Mouse (Mus musculus) MEL-GATA-1-ER (cell line): ENCODE results near the gene Zfr.

Experiments used
- DNase-seq: peaks from one replicate; pipeline ENCODE4 v3.0.0-alpha.2; 2012; ENCODE audit warnings: low read depth; ENCODE audit errors: extremely low read depth

Zfr gene

GRCm38 (mm10) chr15:12193880-12194816 is 76.5 kb downstream of the Zfr start:
- DNase-seq = peak; percentile 98

DNA sequence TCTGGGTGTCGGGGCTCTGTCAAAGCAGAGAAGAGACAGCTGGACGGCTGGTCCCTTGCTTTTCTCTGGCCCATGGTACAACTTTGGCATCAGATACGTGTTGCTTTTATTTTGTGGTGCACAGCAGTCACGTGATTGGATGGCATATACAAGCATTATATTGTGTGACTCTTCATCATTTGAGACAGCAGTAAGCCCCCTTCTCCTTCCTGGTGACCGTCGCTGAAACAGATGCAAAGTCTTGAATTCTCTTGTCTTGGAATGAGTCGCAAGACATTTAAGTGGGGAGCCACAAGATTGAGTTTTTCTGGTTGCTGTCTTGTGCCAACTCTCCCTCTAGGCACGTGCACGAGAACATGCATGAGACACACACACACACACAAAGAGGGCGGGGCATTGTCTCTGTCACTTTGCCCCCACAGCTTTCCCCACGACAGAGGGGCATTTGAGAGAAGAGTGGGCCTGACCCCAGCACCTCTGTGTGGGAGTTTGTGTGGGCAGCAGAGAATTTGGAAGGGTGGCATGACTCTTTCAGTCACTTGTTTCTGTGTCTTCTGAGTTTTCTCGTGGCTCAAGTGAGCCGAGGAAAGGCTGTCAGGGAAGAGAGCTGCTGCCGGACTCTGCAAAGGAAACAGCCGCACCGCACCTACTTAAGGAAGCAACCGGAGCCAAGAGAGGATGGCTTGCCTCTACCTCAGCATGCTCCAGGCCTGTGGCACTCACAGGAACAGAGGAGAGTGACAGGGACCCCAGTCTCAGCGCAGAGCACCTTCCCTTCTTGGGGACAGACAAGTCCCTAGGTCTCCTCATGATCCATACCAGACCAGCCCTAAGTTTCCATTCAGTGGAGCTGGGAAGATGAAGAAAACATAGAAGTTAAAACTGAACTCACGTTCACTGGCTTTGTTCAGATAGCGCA is 77.4 kb downstream of the Zfr start:
- DNase-seq = peak; percentile 26

- DNase-seq = no peak
Observed at GRCm38 (mm10) chr15:12195966-12196365, 78.3 kb downstream of the Zfr start.

DNA sequence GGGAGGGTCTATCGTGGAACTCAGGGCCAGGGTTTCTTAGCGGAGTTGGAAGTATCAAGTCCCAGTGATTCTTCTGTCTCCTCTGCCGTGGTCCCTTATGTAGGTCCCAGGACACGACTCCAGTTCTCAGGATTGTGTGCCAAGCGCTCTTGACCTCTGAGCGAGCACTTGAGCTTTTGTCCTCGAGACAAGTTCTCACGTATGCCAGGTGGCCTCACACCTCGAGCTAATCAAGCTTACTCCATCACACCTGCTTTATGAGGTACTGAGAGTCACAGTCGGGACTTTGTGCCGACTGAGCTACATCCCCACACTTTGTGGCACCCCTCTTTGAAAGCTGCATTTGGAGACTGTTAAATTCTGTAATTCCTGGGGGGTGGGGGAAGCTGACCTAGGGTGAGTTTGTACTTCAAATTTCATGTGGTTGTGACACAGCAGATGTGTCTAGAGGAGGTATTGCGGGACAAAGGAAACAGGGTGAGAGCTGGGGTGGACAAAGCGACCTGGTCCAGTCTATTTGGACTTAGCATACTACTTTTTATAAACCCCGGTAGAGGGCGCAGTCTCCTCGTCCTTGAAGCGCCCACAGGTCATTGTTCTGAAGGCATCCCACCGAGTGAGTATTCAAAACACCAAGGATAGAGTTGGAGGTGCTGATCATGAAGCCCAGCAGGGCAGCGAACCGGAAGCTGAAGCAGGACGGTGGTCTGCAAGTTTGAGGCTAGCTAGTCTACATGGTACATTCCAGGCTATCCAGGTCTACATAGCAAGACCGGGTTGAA is 79.0 kb downstream of the Zfr start:
- peak; percentile 84 for DNase-seq

DNA sequence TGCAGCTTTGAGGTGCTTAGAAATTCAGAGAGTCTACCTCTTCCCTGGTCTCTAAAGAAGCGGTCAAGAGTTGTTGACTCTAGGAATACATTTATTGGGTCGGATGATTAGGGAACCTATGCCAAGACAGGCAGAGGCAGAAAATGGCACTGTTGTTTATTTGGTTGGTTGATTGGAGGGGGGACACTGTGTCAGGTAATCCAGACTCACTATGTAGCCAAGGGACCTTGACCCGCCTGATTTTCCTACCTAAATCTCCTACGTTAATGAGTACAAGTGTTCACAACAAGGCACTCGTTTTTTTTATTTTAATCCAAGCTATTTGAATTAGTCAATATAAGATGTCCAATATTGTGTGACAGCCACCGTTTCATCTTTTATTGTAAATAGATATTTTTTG is 79.7 kb downstream of the Zfr start:
- DNase-seq = no peak

GRCm38 (mm10) chr15:12200021-12200420 is 82.4 kb downstream of the Zfr start:
- no peak for DNase-seq

GRCm38 (mm10) chr15:12201856-12202255 is 84.2 kb downstream of the Zfr start:
- DNase-seq = no peak

- DNase-seq = no peak
Observed at GRCm38 (mm10) chr15:12202456-12202855, 84.8 kb downstream of the Zfr start.

- DNase-seq = peak; percentile 33
Observed at GRCm38 (mm10) chr15:12203008-12203407, 85.4 kb downstream of the Zfr start.

GRCm38 (mm10) chr15:12203512-12204318 is 86.1 kb downstream of the Zfr start:
- DNase-seq = peak; percentile 66

DNA sequence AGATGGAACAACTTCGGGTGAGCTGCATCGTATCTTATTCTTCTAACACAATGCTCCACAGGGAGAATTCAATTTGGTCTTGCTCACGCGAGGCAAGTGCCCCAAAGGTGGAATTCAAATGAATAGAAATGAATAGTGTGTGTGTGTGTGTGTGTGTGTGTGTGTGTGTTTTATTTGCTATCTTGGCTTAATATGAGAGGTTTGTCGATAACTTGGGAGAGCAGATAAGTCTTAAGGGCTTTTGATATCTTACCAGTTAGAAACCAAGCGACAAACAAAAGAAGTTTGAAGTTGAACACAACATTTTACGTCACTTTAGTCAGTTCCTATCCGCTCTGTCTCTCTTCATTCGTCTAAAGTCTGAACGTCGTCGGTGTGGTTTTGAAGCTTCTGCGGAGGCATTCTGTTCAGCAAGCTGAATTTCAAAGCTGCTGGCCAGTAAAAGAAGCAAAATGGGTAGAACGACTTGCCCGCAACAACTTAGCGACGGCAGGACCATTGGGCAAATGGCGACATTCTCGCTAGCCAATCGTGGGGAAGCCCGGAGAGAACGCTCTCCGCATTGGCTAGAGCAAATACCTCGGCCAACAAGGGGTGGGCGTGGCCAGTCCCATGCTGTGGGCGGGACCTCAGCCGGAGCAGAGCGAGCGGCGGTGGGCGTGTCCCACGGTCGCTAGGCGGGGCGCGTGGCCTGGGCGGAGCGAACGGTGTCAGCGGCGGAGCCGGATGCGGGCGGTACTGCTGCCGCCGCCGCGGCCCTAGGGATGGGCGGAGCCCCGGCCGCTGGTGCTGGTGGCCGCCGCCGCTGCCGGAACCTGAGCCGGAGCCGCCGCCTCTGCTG is 86.9 kb downstream of the Zfr start, which contains the start of gene Mtmr12:
Gene Mtmr12 (plus strand): TSS at position 710 of the 841 bp plus-strand sequence.
- peak; percentile 98 for DNase-seq

DNA sequence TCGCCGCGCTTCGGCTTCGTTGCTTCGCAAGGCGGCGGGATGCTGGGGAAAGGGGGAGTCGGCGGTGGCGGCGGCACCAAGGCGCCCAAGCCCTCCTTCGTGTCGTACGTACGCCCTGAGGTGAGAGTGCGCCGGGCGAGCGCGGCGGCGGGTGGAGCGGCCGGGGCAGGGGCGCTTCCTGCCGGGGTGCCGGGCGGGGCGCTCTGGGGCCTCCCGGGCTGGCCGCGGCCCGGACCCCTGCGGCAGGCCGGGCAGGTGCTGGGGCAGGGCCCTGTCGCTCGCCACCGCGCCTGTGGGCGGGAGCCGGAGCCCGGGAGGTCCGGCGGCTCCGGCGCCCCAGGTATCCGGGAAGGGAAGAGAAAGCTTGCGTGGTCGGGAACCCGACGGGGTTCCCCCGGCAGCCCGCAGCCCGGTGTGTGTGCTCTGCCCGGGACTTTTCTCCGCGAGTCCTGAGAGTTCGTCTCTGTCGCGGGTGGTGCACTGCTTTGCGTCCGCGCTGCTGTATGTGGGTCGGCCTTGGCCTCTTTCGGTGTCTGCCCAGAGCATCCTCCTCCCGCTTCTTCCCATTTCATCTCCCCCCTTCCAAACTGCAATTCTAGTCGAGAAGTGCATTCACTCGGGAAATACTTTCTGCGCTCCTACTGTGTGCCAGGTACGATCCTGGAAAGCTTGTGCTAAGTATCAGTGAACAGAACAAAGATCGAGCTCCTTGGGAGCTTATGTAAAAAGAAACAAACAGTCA is 87.7 kb downstream of the Zfr start:
- DNase-seq = peak; percentile 25

- peak; percentile 33 for DNase-seq
Observed at GRCm38 (mm10) chr15:12205902-12206645, 88.4 kb downstream of the Zfr start.

DNA sequence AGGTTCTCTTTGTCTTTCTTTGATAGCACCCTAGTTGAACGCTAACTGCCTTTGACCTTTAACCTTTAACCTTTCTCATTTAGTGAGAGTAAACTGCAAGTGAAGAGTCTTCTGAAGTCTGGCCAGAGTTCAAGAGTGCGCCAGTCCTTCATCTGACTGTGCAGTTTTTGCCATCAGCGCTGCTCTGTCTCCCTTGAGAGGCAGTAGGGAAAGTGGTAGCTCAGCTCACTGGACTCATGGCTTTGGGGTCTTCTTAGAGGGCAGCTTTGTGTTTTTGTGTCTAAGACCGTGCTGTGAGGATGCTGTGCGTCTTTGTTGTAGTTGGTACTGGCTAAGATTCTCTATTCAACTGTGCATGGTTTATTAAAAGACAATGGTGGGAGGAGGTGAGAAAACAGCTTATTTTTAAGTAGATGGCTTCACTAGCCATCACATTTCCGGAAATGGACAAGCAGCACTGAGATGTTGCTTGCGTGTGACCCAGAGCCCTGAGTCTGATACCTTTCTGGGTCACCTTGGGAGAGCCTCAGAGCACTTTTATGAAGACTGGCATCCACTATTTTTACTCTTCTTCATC is 89.1 kb downstream of the Zfr start:
- DNase-seq = no peak

DNA sequence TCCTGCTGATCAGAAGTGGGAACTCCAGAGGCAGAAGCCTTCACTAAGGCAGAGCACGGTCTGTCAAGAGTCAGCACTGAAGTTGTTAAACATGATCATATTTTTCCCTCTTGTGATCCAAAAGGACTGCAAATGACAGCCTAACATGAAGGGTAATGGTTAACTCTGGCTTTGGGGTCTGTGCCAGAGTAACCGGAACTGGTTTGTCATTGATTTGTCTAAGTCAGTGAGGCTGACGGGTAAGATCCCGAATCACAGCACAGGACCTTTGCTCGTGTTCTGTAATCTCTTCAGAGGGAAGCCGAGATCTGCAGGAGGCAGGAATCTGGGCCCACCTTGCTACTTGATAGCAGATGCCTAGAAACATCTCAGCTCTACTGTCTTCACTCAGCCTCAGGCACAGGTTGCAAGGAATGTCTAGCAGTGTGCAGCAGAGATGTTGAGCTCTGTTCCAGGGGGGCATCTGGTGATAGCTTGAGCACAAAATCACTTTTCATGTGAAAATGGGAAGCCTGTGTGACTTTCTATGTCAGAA is 90.0 kb downstream of the Zfr start:
- DNase-seq = no peak

GRCm38 (mm10) chr15:12211577-12211976 is 93.9 kb downstream of the Zfr start:
- no peak for DNase-seq

DNA sequence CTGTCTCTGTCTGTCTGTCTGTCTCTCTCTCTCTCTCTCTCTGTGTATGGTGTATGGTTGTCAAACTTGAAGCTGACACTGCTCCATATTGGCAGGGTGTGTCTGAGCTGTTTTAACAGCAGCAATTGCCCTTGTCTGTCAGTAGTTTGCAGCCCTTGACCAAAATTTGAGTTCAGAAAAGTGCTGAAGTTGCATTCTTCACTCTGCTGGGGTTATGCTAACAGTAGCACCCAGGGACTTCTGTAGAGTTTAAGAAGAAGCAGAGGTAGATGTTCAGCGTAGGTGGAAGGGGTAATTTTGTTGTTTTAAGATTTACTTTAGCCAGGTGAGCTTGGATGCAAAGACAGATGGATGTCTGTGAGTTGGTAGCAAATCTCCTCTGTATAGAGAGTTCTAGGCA is 94.6 kb downstream of the Zfr start:
- DNase-seq = no peak
